Comparison of ENCODE assay signal across 19 mouse cellular contexts in genomic region chr12:58537833-58538232, GRCm38 (mm10).
A peak's percentile ranks its signal among the peaks of the same experiment; 100 is the strongest.
DNase-seq lines count a peak whose midpoint lies in the region; ATAC-seq and TF ChIP-seq lines count a peak whose summit lies in the region.
"Had no signal": no experiment of that assay in that cellular context is flagged by ENCODE, and none has a peak within 500 bp of the region (broad histone marks: within the 10 kb centered on the region; RNA-seq: fewer than 3 reads in every experiment).

No protein-coding gene starts in this region.

- WGBS in heart, embryonic 12.5 days = 14% methylated on average over 6 of the region's 8 CpGs
- WGBS in limb, embryonic 12.5 days = 62% methylated on average over 5 of the region's 8 CpGs
- 73% methylated on average over 6 of the region's 8 CpGs for WGBS in limb, embryonic 10.5 days
- 45% methylated on average over 4 of the region's 8 CpGs for whole genome bisulfite sequencing in limb, embryonic 14.5 days

- no peak for DNase-seq in heart, postnatal 25 days (ENCODE audit: low spot score)
- no peak for DNase-seq in limb, embryonic 10.5 days (ENCODE audit: low spot score)
- no peak for DNase-seq in limb, embryonic 14.5 days (ENCODE audit: low spot score)
- DNase-seq in gastrocnemius, adult 18-20 months (ENCODE audit: low spot score) = no peak
- DNase-seq: B cell, adult 2 months; cerebellum, adult 8-10 months; forebrain, postnatal 0 days; lung, postnatal 14 days; retina, postnatal 1 day; right cerebral cortex, postnatal 4 days; thymus, adult 2 months had no signal

- H3K27ac ChIP-seq in heart, embryonic 12.5 days (ENCODE audit: poor library complexity, severe bottlenecking) = peak overlapping the region; percentile 36
- H3K27ac ChIP-seq in limb, embryonic 12.5 days = 0 out of 2 replicates have a peak overlapping the region, but pooled peaks have one; percentile 25
- H3K27ac ChIP-seq in limb, embryonic 10.5 days = no peak overlapping the region
- H3K27ac ChIP-seq in bone marrow macrophage, adult 2 months (ENCODE audit: insufficient read depth, low read depth, low read length) = peak overlapping the region; percentile 6; the same call in 1 of the 2 replicates
- H3K27ac ChIP-seq in limb, embryonic 14.5 days (replicated peaks; ENCODE audit: low read depth, low read length) = peak overlapping the region; percentile 58; the same call in 1 of the 2 replicates
- H3K27ac ChIP-seq: forebrain, embryonic 10.5 days; hindbrain, embryonic 15.5 days; liver, embryonic 12.5 days; midbrain, embryonic 12.5 days had no signal

- peak; percentile 58; the same call in 1 of the 2 replicates for ATAC-seq in heart, embryonic 12.5 days (ENCODE audit: insufficient number of reproducible peaks, low FRiP score)
- no peak for ATAC-seq in limb, embryonic 12.5 days (ENCODE audit: insufficient number of reproducible peaks, insufficient read depth, low FRiP score, low TSS enrichment, low read depth)
- ATAC-seq in limb, embryonic 14.5 days (ENCODE audit: low FRiP score, low read depth) = peak; percentile 48; the same call in 1 of the 2 replicates
- ATAC-seq: forebrain, postnatal 0 days; intestine, postnatal 0 days had no signal

- no peak for TF ChIP-seq POLR2A in bone marrow macrophage, adult 2 months (IDR thresholded peaks at IDR 0.05; ENCODE audit: borderline replicate concordance, low read depth, low read length)
- TF ChIP-seq POLR2A in limb, embryonic 14.5 days (IDR thresholded peaks at IDR 0.05; ENCODE audit: borderline replicate concordance, extremely low read depth, insufficient read depth, insufficient read length) = no peak

- no peaks in the 10 kb centered on the region for H3K36me3 ChIP-seq in heart, embryonic 12.5 days
- no peaks in the 10 kb centered on the region for H3K36me3 ChIP-seq in limb, embryonic 12.5 days
- no peaks in the 10 kb centered on the region for H3K36me3 ChIP-seq in limb, embryonic 10.5 days
- no peaks in the 10 kb centered on the region for H3K36me3 ChIP-seq in limb, embryonic 14.5 days (ENCODE audit: control insufficient read depth, insufficient read depth, low read length)
- H3K36me3 ChIP-seq: forebrain, embryonic 10.5 days; hindbrain, embryonic 15.5 days; liver, embryonic 12.5 days; midbrain, embryonic 12.5 days had no signal

- H3K9me3 ChIP-seq in heart, embryonic 12.5 days (replicated peaks) = no peaks in the 10 kb centered on the region
- no peaks in the 10 kb centered on the region for H3K9me3 ChIP-seq in limb, embryonic 12.5 days
- no peaks in the 10 kb centered on the region for H3K9me3 ChIP-seq in limb, embryonic 10.5 days (replicated peaks)
- no peaks in the 10 kb centered on the region for H3K9me3 ChIP-seq in limb, embryonic 14.5 days (ENCODE audit: control insufficient read depth, low read length)
- H3K9me3 ChIP-seq: forebrain, embryonic 10.5 days; hindbrain, embryonic 15.5 days; liver, embryonic 12.5 days; midbrain, embryonic 12.5 days had no signal

- H3K4me3 ChIP-seq in heart, embryonic 12.5 days = 0 out of 2 replicates have a peak overlapping the region, but pooled peaks have one; percentile 18
- H3K4me3 ChIP-seq in limb, embryonic 12.5 days (replicated peaks) = no peak overlapping the region
- no peak overlapping the region for H3K4me3 ChIP-seq in limb, embryonic 10.5 days
- no peak overlapping the region for H3K4me3 ChIP-seq in bone marrow macrophage, adult 2 months (ENCODE audit: insufficient read depth, low read length)
- no peak overlapping the region for H3K4me3 ChIP-seq in limb, embryonic 14.5 days (replicated peaks; ENCODE audit: low read length)
- H3K4me3 ChIP-seq: forebrain, embryonic 10.5 days; hindbrain, embryonic 15.5 days; liver, embryonic 12.5 days; midbrain, embryonic 12.5 days had no signal

- no peak for TF ChIP-seq CTCF in bone marrow macrophage, adult 2 months (IDR thresholded peaks at IDR 0.05; ENCODE audit: low read depth, low read length)

- no peak overlapping the region for H3K9ac ChIP-seq in heart, embryonic 12.5 days
- no peak overlapping the region for H3K9ac ChIP-seq in limb, embryonic 12.5 days (replicated peaks)
- H3K9ac ChIP-seq in limb, embryonic 14.5 days (ENCODE audit: low read depth, low read length, severe bottlenecking) = no peak overlapping the region
- H3K9ac ChIP-seq: forebrain, postnatal 0 days; hindbrain, embryonic 15.5 days; liver, embryonic 12.5 days; midbrain, embryonic 12.5 days had no signal

- H3K4me2 ChIP-seq in heart, embryonic 12.5 days = peak overlapping the region; percentile 50
- H3K4me2 ChIP-seq in limb, embryonic 12.5 days = no peak overlapping the region
- H3K4me2 ChIP-seq in limb, embryonic 14.5 days (replicated peaks; ENCODE audit: low read depth, low read length, severe bottlenecking) = peak overlapping the region; percentile 21; the same call in 1 of the 2 replicates
- H3K4me2 ChIP-seq: hindbrain, embryonic 15.5 days; liver, embryonic 12.5 days; midbrain, embryonic 12.5 days had no signal

- intact Hi-C loops in heart, postnatal 25 days (cut with DNase I) = loop anchor here (5.0 kb wide), 1 partner anchor 326 kb away; the partner anchor contains the start of gene Sstr1

- H3K27me3 ChIP-seq in heart, embryonic 12.5 days (replicated peaks) = no peaks in the 10 kb centered on the region
- no peaks in the 10 kb centered on the region for H3K27me3 ChIP-seq in limb, embryonic 12.5 days
- no peaks in the 10 kb centered on the region for H3K27me3 ChIP-seq in limb, embryonic 10.5 days (ENCODE audit: low read depth, poor library complexity, severe bottlenecking)
- no peaks in the 10 kb centered on the region for H3K27me3 ChIP-seq in limb, embryonic 14.5 days (ENCODE audit: control insufficient read depth, insufficient read depth, low read length)
- H3K27me3 ChIP-seq: hindbrain, embryonic 15.5 days; liver, embryonic 12.5 days; midbrain, embryonic 12.5 days had no signal

- peaks cover 4% of the 10 kb centered on the region for H3K4me1 ChIP-seq in heart, embryonic 12.5 days (replicated peaks)
- peaks cover 6% of the 10 kb centered on the region for H3K4me1 ChIP-seq in limb, embryonic 12.5 days (replicated peaks)
- no peaks in the 10 kb centered on the region for H3K4me1 ChIP-seq in limb, embryonic 10.5 days
- H3K4me1 ChIP-seq in bone marrow macrophage, adult 2 months (ENCODE audit: control insufficient read depth, insufficient read depth, low read length) = no peaks in the 10 kb centered on the region
- peaks cover 7% of the 10 kb centered on the region; the same call in 1 of the 2 replicates for H3K4me1 ChIP-seq in limb, embryonic 14.5 days (ENCODE audit: control insufficient read depth, insufficient read depth, low read length)
- H3K4me1 ChIP-seq: forebrain, embryonic 10.5 days; hindbrain, embryonic 15.5 days; liver, embryonic 12.5 days; midbrain, embryonic 12.5 days had no signal
